Mouse (Mus musculus) spleen, embryonic (tissue): ENCODE data around the gene Sec11a.
"Not testable (repeated sequence)": the region's sequence is repeated elsewhere in the genome, so short reads cannot be mapped to it uniquely, and the experiment has no call there.

Experiments
- CTCF ChIA-PET: fragments of 350-600 bp; sonication (Branson Sonifier 250); formaldehyde crosslinking; loops from one replicate; lab custom pipeline; 2022; lab: Charles Lee

The Sec11a gene

DNA sequence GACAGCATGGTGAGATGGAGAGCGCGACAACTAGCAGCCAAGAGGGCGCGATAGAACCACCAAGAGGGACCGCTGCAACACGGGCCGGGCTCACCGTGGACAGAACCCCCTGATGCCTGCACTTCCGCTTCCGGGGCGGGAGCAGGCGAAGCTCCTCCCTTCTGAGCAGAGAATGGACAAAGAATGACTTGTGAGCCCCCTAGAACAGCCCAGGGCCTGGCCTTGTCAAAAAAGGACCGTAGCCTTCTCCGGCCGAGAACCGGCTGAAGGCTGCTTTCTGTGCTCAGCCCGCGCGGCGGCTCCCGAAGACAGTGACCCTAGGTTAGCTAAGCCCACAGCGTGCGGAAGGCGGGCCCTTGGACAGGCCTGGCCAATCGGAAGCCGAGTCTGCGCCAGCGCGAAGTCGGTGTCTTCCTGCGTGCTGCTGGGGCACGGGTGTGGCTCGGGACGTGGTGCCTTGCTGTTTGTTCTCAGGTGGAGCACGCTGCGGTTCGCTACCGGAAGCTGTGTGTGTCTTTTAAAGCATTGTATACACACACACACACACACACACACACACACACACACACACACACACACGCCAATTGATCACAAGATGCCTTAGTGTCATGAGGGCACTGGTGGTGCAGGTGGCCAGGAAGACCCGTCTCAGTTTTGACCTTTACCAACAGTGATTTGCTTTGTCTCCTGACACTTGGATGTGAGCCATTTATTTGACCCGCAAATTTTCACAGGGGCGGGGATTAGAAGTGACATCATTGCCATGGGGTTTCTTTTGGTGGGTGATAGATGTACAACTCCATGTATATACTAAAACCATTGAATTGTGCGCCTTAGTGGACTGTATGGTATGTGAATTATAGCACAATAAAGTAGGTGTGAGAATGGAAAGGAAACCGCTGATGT is at the start of gene Sec11a:
TSS of gene Sec11a (minus strand) at position 336 of the 906 bp plus-strand sequence.
- CTCF ChIA-PET: interaction anchor here (0.6 to 0.7 kb wide), 4 partner anchors 61 to 233 kb away, joined by 4 to 10 read pairs (median 6); no protein-coding TSS in a partner anchor

GRCm38 (mm10) chr7:80995266-80996146 is 47.9 kb upstream of the Sec11a start:
- CTCF ChIA-PET: interaction anchor here (0.6 kb wide), 1 partner anchor 215 kb away, joined by 7 read pairs; no protein-coding TSS in a partner anchor

DNA sequence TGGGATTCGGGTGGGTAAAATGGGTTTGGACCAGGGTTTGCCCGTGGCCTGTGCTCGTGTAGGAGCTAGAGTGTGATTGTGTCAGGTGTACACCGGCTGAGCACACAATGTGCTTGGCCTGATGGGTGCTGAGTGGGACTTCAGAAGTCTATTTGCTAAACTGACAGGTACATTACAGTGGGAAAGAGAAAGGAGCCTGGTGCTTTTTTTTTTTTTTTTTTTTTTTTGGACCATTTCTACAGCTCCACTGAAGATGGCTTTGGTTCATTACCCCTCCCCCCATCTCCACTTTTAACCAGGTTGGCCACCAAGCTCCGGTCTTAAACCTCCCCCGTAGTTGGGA is 47.1 kb upstream of the Sec11a start:
- CTCF ChIA-PET: interaction anchor here (0.6 kb wide), 1 partner anchor 214 kb away, joined by 7 read pairs; no protein-coding TSS in a partner anchor

GRCm38 (mm10) chr7:80993834-80994662 is 46.5 kb upstream of the Sec11a start:
- CTCF ChIA-PET: no interaction called here

DNA sequence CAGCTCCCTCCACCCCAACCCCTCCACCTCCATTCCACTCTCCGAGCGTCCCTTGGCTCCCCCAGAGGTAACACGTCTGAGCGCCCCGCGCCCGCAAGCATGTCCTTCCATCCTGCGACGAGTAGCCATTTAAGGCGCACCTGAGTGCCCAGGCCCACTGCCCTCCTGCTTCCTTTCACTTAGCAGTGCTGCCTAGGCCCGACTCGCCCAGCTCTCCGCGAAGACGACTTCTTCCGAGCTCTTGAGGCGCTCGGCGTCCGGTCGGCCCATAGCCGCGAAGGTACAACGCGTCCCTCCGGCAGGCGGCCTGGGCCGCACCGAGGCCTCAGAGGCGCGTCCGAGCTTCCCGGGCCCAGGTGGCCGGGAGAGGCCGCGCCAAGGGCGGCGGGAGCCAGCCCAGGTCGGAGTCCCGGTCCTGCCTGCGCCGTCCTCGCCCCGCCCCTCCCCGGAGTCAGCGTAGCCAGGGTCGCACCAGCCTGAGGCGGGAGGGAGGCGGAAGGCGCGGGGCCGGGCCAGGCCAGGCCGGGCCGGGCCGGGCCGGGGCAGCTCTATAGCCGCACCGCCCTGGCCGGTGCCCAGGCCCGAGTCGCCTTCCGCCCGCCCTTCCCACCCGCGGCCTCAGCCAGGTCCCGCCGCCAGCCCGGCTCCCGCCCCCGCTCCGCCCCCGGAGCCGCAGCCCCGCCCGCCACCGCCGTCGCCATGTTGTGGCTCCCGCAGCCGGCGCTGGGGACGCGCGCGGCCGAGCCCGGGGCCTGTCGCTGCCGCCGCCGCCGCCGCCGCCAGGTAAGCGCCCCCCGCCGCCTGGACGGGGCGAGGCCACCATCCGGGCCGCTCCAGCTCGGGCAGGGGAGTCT is 45.6 kb upstream of the Sec11a start, which contains the start of gene Zfp592:
TSS of gene Zfp592 (plus strand) at position 702 of the 854 bp plus-strand sequence.
- CTCF ChIA-PET: no interaction called here

DNA sequence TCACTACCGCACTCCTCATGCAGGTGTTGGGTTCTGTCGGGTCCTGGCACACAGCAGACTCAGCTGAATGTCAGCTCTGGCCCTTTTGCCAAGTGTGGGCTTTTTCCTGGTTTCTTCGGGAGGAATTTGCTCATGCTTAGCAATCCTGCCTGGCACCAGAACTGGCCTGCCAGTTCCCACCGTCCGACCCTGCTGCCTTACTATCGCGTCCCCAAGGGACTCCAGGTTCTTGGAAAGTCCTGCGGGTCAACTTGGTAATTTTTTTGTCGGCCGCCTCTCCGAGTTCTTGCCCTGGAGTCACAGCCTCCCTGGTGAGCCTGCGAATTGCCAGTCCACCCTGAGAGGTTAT is 45.0 kb upstream of the Sec11a start:
- CTCF ChIA-PET: interaction anchor here (0.6 kb wide), 1 partner anchor 239 kb away, joined by 3 read pairs; no protein-coding TSS in a partner anchor

DNA sequence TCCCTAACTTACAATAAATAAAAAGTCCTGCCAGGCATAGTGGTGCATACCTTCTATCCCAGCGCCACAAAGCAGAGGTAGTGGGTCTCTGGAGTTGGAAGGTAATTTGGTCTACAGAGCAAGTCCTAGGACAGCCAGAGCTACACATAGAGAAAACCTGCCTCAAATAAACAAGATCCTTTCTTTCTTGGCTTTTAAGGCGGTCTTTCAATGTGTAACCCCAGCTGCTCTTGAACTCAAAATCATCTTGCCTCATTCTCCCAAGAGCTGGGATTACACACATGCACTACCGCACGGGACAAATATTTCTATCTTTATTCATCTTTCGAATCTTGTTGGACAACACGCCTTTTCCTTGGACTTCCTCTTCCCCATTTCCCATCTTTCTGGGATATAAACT is 44.5 kb upstream of the Sec11a start:
- CTCF ChIA-PET: interaction anchor here (0.6 kb wide), 1 partner anchor 239 kb away, joined by 3 read pairs; no protein-coding TSS in a partner anchor

GRCm38 (mm10) chr7:80991589-80991988 is 44.0 kb upstream of the Sec11a start:
- CTCF ChIA-PET: no interaction called here

DNA sequence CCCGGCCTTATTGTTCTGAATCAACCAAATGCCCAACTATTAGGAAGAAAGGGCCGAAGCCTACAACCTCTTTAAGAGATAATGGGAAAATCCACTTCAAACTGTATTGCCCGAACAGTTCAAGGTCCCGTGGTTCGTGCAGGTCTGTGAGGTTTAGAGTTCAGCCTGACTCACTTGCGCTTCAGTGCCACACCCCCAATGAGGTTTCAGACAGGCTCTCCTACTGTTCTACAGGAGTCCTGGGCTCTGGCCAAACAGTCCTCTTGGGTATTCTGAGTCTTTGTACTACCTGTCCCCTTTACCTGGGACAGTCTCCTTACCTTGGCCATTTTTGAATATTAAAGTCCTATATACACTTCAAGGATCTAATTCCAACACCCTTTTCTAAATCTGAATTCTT is 42.7 kb upstream of the Sec11a start:
- CTCF ChIA-PET: interaction anchor here (0.6 kb wide), 1 partner anchor 305 kb away, joined by 3 read pairs; no protein-coding TSS in a partner anchor

DNA sequence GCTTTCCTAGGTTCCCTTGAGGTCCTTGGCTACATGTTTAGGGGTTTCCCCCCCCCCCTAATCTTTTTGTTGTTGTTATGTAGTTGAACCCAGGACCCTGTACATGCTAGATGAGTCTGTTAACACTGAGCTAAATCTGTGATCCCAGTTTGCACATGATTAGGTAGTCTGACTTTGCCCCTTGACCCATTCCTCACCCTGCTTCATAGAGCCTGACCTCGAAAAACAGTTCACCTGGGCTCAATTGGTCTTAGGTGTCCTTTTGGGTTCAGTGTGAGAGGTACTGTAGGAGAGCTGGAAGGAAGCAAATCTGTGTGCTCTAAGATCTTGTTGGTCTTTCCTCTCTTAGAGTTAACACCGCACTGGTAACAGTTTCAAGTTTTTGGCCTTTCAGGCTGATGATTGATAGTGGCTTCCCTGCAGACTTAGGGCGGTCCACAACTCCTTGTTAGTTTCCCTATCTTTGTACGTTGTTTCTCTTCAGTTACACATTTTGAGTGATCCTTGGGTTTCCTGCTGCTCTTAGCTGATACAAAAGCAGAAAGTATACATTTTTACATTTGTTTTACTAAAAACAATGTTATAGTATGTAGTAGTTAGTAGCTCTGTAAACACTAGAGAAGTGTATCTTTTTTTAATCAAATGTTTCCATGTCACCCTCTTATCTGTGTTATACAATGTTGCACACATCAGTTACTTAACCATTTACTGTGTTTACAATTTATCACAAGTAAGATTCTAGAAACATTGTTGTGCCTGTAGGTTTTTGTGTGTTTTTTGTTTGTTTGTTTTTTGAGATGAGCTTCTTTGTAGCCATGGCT is 40.4 kb upstream of the Sec11a start:
- CTCF ChIA-PET: interaction anchor here (0.6 to 1.4 kb wide), 2 partner anchors 20 to 133 kb away, joined by 4 to 5 read pairs; no protein-coding TSS in a partner anchor

DNA sequence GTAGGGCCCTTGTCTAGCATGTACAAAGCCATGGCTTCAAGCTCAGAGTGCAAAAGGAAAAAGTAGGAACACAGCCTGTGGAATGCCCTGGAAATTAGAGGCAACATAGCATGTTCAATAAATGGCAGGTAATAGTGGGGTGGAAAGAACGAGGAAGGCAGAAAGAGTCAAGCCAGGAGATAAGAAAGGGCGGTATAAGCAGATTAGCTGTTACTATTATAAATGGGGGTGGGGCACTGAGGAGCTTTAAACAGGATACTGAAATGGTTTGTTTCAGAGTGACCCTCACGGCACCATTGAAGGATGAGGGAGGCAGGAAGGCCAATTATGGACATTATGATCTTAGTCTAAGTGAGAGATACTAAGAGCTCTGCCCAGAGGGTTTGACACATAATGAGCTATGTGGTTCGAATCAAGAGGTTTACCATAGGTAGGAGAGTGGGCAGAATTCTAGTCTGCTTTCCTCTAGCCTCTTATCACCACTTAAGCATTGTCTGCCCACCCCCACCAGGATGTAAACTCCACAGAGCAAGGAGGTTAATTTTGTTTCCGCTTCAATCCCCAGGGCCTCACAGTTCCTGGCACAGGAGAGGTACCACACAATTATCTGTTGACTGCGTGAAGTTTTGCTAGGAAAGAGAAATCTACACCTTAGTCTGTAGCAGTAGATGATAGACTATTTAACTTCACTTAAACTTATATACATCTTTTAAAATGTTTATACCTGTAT is 39.0 kb upstream of the Sec11a start:
- CTCF ChIA-PET: no interaction called here

DNA sequence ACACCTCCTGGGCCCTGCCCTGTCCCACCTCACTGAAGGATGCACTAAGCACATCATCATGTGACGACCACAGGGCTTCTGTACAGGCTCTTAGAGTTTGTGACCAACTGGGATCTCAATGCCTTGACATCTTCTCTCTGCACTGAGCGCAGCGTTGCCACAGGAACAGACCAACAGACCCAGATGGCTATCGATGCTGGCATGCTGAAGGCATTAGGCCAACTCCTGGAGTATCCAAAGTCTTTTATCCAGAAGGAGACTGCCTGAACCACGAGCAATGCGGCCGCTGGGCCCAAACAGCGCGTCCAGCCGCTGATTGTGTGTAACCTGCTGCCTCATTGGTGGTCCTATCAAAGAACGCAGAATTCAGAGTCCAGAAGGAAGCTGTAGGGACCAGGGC is 33.0 kb upstream of the Sec11a start:
- CTCF ChIA-PET: no interaction called here

DNA sequence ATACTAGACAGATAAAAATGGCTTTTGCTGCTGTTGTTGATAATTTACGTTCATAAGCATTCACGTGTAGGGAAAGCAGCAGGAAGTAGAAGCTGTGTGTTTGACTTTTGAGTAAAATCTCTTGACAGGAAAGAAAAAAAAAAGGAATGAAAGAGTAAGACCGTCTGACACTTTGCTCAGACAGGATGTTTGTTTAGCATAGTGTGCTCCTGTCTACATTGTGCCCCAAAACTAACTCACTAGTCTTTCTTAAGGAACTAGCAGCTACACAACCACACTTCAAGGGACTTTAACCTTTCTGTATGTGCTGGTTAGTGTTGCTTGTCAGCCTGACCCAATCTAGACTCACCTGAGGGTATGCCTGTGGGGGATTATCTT is 26.0 kb upstream of the Sec11a start:
- CTCF ChIA-PET: not testable (repeated sequence)

DNA sequence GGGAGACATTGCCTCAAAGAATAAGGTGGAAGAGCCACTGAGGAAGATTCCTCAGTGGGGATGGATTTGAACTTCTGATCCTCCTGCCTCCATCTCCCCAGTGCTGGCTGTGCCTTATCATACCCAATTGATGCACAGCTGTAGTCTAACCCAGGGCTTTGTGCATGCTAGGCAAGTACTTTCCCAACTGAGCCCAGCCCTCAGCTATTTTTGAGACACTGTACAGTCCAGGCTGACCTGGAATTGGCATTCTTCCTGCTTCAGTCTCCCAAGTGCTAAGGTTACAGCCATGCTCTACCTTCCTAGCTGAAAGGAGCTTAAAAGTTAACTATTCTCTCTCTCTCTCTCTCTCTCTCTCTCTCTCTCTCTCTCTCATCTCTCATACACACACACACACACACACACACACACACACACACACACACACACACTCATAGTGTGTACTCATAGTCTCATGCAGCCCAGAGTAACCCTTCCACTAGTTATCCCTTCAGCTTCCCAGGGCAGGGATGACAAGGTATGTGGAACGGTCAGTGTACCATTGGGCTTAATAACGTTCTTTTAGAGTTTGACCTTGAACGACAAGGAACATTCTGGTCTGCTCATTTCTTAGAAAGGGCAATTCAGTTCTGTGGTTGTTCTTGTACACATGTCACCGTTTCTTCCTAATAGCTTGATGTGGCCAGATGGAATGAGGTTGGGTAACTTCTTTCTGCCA is 25.5 kb upstream of the Sec11a start:
- CTCF ChIA-PET: not testable (repeated sequence)

DNA sequence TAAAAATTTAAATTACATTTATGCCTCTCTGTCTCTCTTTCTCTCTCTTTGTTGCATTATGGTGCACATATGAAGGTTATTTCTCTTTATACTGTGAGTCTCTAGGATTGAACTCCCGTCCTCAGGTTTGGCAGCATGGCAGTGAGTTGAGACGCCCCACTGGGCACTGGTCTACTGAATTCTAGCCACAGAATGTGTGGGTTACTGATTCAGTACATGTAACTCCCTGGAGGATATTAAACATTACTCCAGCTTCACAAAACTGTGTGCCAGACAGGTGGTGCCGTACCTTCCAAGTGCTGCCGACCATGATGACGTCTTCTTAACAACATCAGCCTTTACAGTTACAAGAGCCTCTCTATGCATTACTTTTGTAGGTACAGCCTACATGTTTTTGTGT is 24.5 kb upstream of the Sec11a start:
- CTCF ChIA-PET: interaction anchor here (0.5 kb wide), 1 partner anchor 32 kb away, joined by 3 read pairs; no protein-coding TSS in a partner anchor

DNA sequence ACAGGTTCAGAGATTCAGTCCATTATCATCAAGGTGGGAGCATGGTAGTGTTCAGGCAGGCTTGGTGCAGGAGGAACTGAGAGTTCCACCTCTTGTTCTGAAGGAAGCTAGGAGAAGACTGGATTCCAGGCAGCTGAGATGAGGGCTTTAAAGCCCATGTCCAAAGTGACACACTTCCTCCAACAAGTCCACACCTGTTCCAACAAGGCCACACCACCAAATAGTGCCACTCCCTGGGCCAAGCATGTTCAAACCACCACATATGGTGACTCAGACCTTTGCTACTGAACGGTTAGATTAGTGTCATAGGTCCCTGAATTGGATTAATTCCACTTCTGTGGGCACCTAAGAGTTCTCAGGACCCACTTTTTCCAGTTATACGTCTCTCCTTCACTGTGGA is 23.8 kb upstream of the Sec11a start:
- CTCF ChIA-PET: interaction anchor here (0.7 kb wide), 1 partner anchor 45 kb away, joined by 6 read pairs; no protein-coding TSS in a partner anchor

DNA sequence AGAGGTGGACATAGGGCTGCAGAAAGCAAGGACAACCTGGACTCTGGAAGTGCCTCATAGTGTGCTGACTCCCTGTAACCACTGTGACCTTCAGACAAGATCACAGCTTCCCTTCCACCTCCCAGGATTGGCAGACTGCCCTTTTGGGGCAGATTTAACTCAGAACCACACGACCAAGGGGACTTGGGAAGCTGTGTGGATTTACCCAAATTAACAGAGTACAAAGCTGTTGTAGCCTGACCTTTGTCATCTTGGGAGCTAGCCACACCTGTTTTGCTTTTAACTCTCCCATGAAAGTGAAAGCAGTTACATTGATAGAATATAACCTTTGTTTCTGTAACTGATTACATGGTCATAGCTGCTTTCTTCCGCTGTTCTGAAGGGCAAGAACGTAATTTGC is 23.3 kb upstream of the Sec11a start:
- CTCF ChIA-PET: interaction anchor here (0.7 kb wide), 1 partner anchor 46 kb away, joined by 6 read pairs; no protein-coding TSS in a partner anchor

GRCm38 (mm10) chr7:80962799-80963198 is 15.2 kb upstream of the Sec11a start:
- CTCF ChIA-PET: no interaction called here
